Comparison of ENCODE assay signal across 24 mouse cellular contexts in the genomic region with DNA sequence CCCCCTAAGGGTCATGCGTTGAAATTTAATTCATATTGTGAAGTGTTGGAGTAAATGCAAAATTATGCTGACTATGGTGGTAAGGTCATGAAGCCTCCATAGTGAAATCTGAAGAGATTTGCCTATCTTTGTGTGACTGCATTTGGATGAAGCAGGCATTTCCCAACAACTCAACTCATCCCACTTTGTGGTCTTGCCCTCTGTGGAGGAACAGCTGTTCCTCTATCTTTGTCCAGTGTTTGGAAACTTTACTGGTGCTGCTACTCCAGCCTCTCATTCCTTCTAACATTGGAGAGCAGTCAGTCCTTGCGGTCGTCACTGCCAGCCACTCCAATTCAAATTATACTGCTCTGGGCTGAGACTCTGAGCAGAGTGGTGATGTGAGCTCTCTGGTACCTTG. TPM values are rescaled to one million over a fixed set of nuclear protein-coding genes. Genes with fewer than 3 reads are reported as not detected.
A peak's percentile ranks its signal among the peaks of the same experiment; 100 is the strongest.
DNase-seq lines count a peak whose midpoint lies in the region; ATAC-seq and TF ChIP-seq lines count a peak whose summit lies in the region.
"Had no signal": no experiment of that assay in that cellular context is flagged by ENCODE, and none has a peak within 500 bp of the region (broad histone marks: within the 10 kb centered on the region; RNA-seq: fewer than 3 reads in every experiment).

No protein-coding gene starts in this region.

- H3K4me2 ChIP-seq in hindbrain, postnatal 0 days (ENCODE audit: low read depth, low read length), result no peak overlapping the region
- H3K4me2 ChIP-seq in hindbrain, embryonic 11.5 days (replicated peaks; ENCODE audit: low read depth, low read length), result no peak overlapping the region
- H3K4me2 ChIP-seq: embryonic facial prominence, embryonic 12.5 days; forebrain, embryonic 15.5 days; heart, embryonic 13.5 days; hindbrain, embryonic 15.5 days had no signal

- TF ChIP-seq CTCF in hindbrain, postnatal 0 days (IDR thresholded peaks at IDR 0.05; ENCODE audit: low read depth), result no peak

- H3K9ac ChIP-seq in hindbrain, postnatal 0 days (replicated peaks; ENCODE audit: low read length), result no peak overlapping the region
- H3K9ac ChIP-seq in hindbrain, embryonic 11.5 days (ENCODE audit: low read depth, low read length), result no peak overlapping the region
- H3K9ac ChIP-seq: embryonic facial prominence, embryonic 12.5 days; forebrain, embryonic 15.5 days; heart, embryonic 13.5 days; hindbrain, embryonic 15.5 days had no signal

- no peaks in the 10 kb centered on the region for H3K4me1 ChIP-seq in hindbrain, postnatal 0 days (ENCODE audit: insufficient read depth, low read length)
- H3K4me1 ChIP-seq in hindbrain, embryonic 11.5 days (replicated peaks; ENCODE audit: control insufficient read depth, insufficient read depth, low read length), result no peaks in the 10 kb centered on the region
- H3K4me1 ChIP-seq: embryonic facial prominence, embryonic 12.5 days; heart, embryonic 13.5 days; hindbrain, embryonic 10.5 days; hindbrain, embryonic 15.5 days had no signal

- 81% methylated on average over 3 of the region's 3 CpGs for WGBS in hindbrain, postnatal 0 days
- WGBS in hindbrain, embryonic 11.5 days, result 81% methylated on average over 3 of the region's 3 CpGs

- no peak overlapping the region for H3K4me3 ChIP-seq in hindbrain, postnatal 0 days (ENCODE audit: low read length)
- H3K4me3 ChIP-seq in hindbrain, embryonic 11.5 days (ENCODE audit: low read depth, low read length), result no peak overlapping the region
- H3K4me3 ChIP-seq: embryonic facial prominence, embryonic 12.5 days; forebrain, embryonic 15.5 days; heart, embryonic 13.5 days; hindbrain, embryonic 10.5 days; hindbrain, embryonic 15.5 days had no signal

- no peaks in the 10 kb centered on the region for H3K27me3 ChIP-seq in hindbrain, postnatal 0 days (ENCODE audit: insufficient read depth, low read length)
- H3K27me3 ChIP-seq in hindbrain, embryonic 11.5 days (ENCODE audit: control insufficient read depth, insufficient read depth, low read length), result no peaks in the 10 kb centered on the region
- H3K27me3 ChIP-seq: embryonic facial prominence, embryonic 12.5 days; forebrain, embryonic 15.5 days; heart, embryonic 13.5 days; hindbrain, embryonic 15.5 days had no signal

- DNase-seq in cerebellum, postnatal 10 days, result peak; percentile 19 to 20
- no peak for DNase-seq in cerebellum, adult 9-11 months
- DNase-seq in hindbrain, postnatal 0 days (ENCODE audit: low spot score), result peak; percentile 17
- DNase-seq in hindbrain, embryonic 11.5 days (ENCODE audit: low spot score), result no peak
- DNase-seq in MN1 (ENCODE audit: low spot score), result peak; percentile 10
- DNase-seq in left cerebral cortex, adult 9 months (ENCODE audit: low spot score in 2 of 2), result no peak
- DNase-seq in retina, postnatal 1 day, result no peak
- DNase-seq: adrenal gland, adult 8-10 months; adrenal gland, postnatal 36 days; cerebellum, adult 2 months; cerebellum, postnatal 25 days; heart, postnatal 10 days had no signal

- no peak for ATAC-seq in hindbrain, postnatal 0 days
- no peak for ATAC-seq in hindbrain, embryonic 11.5 days (ENCODE audit: low FRiP score)
- ATAC-seq: forebrain, embryonic 15.5 days; inflammation-experienced regulatory T-cells, adult 6 months; intestine, postnatal 0 days had no signal

- no peaks in the 10 kb centered on the region for H3K36me3 ChIP-seq in hindbrain, postnatal 0 days (ENCODE audit: insufficient read depth, low read length)
- no peaks in the 10 kb centered on the region for H3K36me3 ChIP-seq in hindbrain, embryonic 11.5 days (ENCODE audit: control insufficient read depth, insufficient read depth, low read length)
- H3K36me3 ChIP-seq: embryonic facial prominence, embryonic 12.5 days; forebrain, embryonic 15.5 days; heart, embryonic 13.5 days; hindbrain, embryonic 10.5 days; hindbrain, embryonic 15.5 days had no signal

- H3K9me3 ChIP-seq in hindbrain, postnatal 0 days (ENCODE audit: low read length), result no peaks in the 10 kb centered on the region
- no peaks in the 10 kb centered on the region for H3K9me3 ChIP-seq in hindbrain, embryonic 11.5 days (ENCODE audit: control insufficient read depth, low read length)
- H3K9me3 ChIP-seq: embryonic facial prominence, embryonic 12.5 days; forebrain, embryonic 15.5 days; heart, embryonic 13.5 days; hindbrain, embryonic 10.5 days; hindbrain, embryonic 15.5 days had no signal

- H3K27ac ChIP-seq in hindbrain, postnatal 0 days, result no peak overlapping the region
- no peak overlapping the region for H3K27ac ChIP-seq in hindbrain, embryonic 11.5 days (ENCODE audit: low read depth, low read length)
- H3K27ac ChIP-seq: embryonic facial prominence, embryonic 12.5 days; forebrain, embryonic 15.5 days; heart, embryonic 13.5 days; hindbrain, embryonic 10.5 days; hindbrain, embryonic 15.5 days had no signal

RNA-seq across cellular contexts. Expression of gene Fam216b, which starts 19.6 kb away (rescaled TPM):
- total RNA-seq in hindbrain, postnatal 0 days (2014; rRNA removed), result 5.4 and 7.3 TPM in 2 replicates
- 4.5 and 6.7 TPM in 2 replicates for polyA plus RNA-seq in hindbrain, postnatal 0 days (2015; fragmentation: Nextera tagmentation; extraction: Ambion mirVana)
- polyA plus RNA-seq in hindbrain, embryonic 11.5 days (2014; fragmentation: Nextera tagmentation; extraction: Ambion mirVana), result not detected in 2 replicates
- total RNA-seq: adrenal gland, adult 8-10 months; adrenal gland, postnatal 36 days; gastrocnemius, adult 8-10 months; gastrocnemius, postnatal 4 days; heart, adult 8-10 months had no signal
- polyA plus RNA-seq: C2C12; embryonic facial prominence, embryonic 12.5 days; forebrain, embryonic 11.5 days; heart, embryonic 13.5 days; hindbrain, embryonic 10.5 days; inflammation-experienced regulatory T-cells, adult 6 months had no signal

Comparison
In these comparisons a context has a peak if more than half of its experiments do, and no peak if none do; other contexts are left out.
1. DNase-seq: peak in cerebellum, postnatal 10 days (2 of 2), hindbrain, postnatal 0 days (single experiment) and MN1 (single experiment); none in cerebellum, adult 9-11 months (single experiment), hindbrain, embryonic 11.5 days (single experiment), left cerebral cortex, adult 9 months (0 of 2) and retina, postnatal 1 day (single experiment).